Mouse (Mus musculus) ES-E14 (cell line): ENCODE measurements around the gene Ncam1. TPM values are rescaled to one million over a fixed set of nuclear protein-coding genes. Genes with fewer than 3 reads are reported as not detected.

Experiments
- DNase-seq: peaks from one replicate; pipeline ENCODE4 v3.0.0-alpha.2; 2013; ENCODE audit warnings: low read depth, low spot score
- H3K27ac ChIP-seq: 2 replicates; pipeline ENCODE4 v1.5.1; 2012; ENCODE audit warnings: low read depth, mild to moderate bottlenecking, low read length, moderate library complexity, mixed read lengths; ENCODE audit not compliant: poor library complexity, insufficient read depth, severe bottlenecking
- H3K36me3 ChIP-seq: 2 replicates; pipeline ENCODE4 v1.6.1; 2012; ENCODE audit warnings: mild to moderate bottlenecking, low read length, moderate library complexity, mixed read lengths; ENCODE audit not compliant: control insufficient read depth, poor library complexity, insufficient read depth, severe bottlenecking
- H3K4me1 ChIP-seq, 2 experiments: fragments of 150-350 bp in 1 of 2; sonication (generic) in 1 of 2; 2 replicates each; pipeline ENCODE4 v1.6.1; 2012; ENCODE audit warnings: low read length in 2 of 2, mild to moderate bottlenecking in 1 of 2, mixed read lengths in 1 of 2; ENCODE audit not compliant: control insufficient read depth in 2 of 2, insufficient read depth in 2 of 2, poor library complexity in 1 of 2
- H3K4me3 ChIP-seq, 2 experiments: fragments of 150-350 bp in 1 of 2; sonication (generic) in 1 of 2; 2 replicates each; pipeline ENCODE4 v1.5.1; 2012; ENCODE audit warnings: low read length in 2 of 2, low read depth in 1 of 2, mild to moderate bottlenecking in 1 of 2, mixed read lengths in 1 of 2; ENCODE audit not compliant: insufficient read depth in 1 of 2, poor library complexity in 1 of 2, severe bottlenecking in 1 of 2
- H3K9ac ChIP-seq: 2 replicates; pipeline ENCODE4 v1.6.1; 2012; ENCODE audit warnings: low read depth, mild to moderate bottlenecking, low read length, mixed read lengths; ENCODE audit not compliant: poor library complexity, insufficient read depth, severe bottlenecking
- H3K9me3 ChIP-seq: fragments of 150-350 bp; sonication (generic); 2 replicates; pipeline ENCODE4 v1.6.1; 2012; ENCODE audit warnings: low read depth, mild to moderate bottlenecking, low read length; ENCODE audit not compliant: control insufficient read depth, insufficient read depth
- CHD2 ChIP-seq: IDR thresholded peaks from 2 replicates; pipeline ENCODE4 v1.6.1; 2014; ENCODE audit warnings: mild to moderate bottlenecking, low read depth, low read length, inconsistent platforms
- HCFC1 ChIP-seq: IDR thresholded peaks from 2 replicates; pipeline ENCODE4 v1.6.1; 2012; ENCODE audit warnings: low read length, inconsistent platforms, borderline replicate concordance; ENCODE audit not compliant: insufficient read depth
- MAFK ChIP-seq: IDR thresholded peaks from 2 replicates; pipeline ENCODE4 v1.6.1; 2014; ENCODE audit warnings: mild to moderate bottlenecking, low read depth, low read length, inconsistent platforms; ENCODE audit not compliant: insufficient read depth
- ZC3H11A ChIP-seq: IDR thresholded peaks from 2 replicates; pipeline ENCODE4 v1.6.1; 2012; ENCODE audit warnings: low read depth, mild to moderate bottlenecking, inconsistent platforms, low read length, borderline replicate concordance
- ZNF384 ChIP-seq: IDR thresholded peaks from 2 replicates; pipeline ENCODE4 v1.6.1; 2012; ENCODE audit warnings: low read depth, low read length, inconsistent platforms
- in situ Hi-C, 2 experiments: fragments of 600-800 bp; cut with MboI; formaldehyde crosslinking; loops; one replicate each; pipeline ENCODE4 v1.15.1; 2025; ENCODE audit warnings: low sequenced_read_pairs in 2 of 2, inconsistent platforms in 1 of 2; ENCODE audit not compliant: unreplicated experiment in 2 of 2
- total RNA-seq: library from RNA; depleted of rRNA; stranded (reverse); fragments of 300-350 nt; gene quantifications from 2 replicates; pipeline ENCODE4 v1.2.3, GENCODE M21; 2012

The Ncam1 gene
- total RNA-seq, 1 experiment: 36.8 TPM

- TF ChIP-seq HCFC1 (no peak), ZC3H11A (peak; percentile 99)
- no peaks in the 10 kb centered on the region for H3K9me3 ChIP-seq
- in situ Hi-C loops: loop anchor here in 1 of 2 experiments (10.0 to 25.0 kb wide), 3 partner anchors 681 to 1031 kb away; partner anchors contain the start of gene Pts
- no peak overlapping the region for H3K9ac ChIP-seq
- no peaks in the 10 kb centered on the region for H3K36me3 ChIP-seq
- H3K4me1 ChIP-seq: peaks cover 0 to 3% of the 10 kb centered on the region in 2 experiments; a peak in 1 of 4 replicates
- peak; percentile 62 for DNase-seq
- no peak overlapping the region for H3K4me3 ChIP-seq
- no peak overlapping the region for H3K27ac ChIP-seq
These were observed 304.6 kb downstream of the Ncam1 start for GRCm38 (mm10) chr9:49493979-49494649.

DNA sequence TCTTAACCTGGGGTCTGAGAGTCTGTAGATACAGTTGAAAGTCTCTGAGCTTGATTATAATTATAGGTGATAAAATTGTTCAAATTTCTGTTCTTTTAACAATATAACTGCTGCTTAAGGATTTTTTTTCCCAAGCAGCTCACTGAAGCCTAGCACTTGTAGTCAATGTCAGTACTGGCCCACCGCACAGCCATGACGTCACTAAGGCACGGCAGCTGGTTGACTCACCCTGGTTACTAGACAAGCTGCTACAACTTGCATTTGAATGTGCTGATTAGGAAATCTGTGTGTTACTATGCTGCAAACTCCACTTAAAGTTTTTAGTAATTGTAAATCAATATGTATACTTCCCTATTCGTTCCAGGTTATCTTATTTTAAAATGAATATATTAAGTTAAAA lies 308.1 kb downstream of the Ncam1 start:
- Histone ChIP-seq H3K9ac (no peak overlapping the region), H3K27ac (no peak overlapping the region), H3K9me3 (no peaks in the 10 kb centered on the region), H3K4me1 (peaks cover 0 to 4% of the 10 kb centered on the region in 2 experiments; a peak in 1 of 4 replicates), H3K4me3 (no peak overlapping the region), H3K36me3 (no peaks in the 10 kb centered on the region)
- no peak for TF ChIP-seq HCFC1
- no peak for TF ChIP-seq ZC3H11A
- no peak for TF ChIP-seq CHD2
- no peak for TF ChIP-seq ZNF384
- TF ChIP-seq MAFK: no peak
- no peak for DNase-seq
- in situ Hi-C loops: loop anchor here in 1 of 2 experiments (10.0 to 25.0 kb wide), 3 partner anchors 684 to 1034 kb away; partner anchors contain the start of gene Pts

DNA sequence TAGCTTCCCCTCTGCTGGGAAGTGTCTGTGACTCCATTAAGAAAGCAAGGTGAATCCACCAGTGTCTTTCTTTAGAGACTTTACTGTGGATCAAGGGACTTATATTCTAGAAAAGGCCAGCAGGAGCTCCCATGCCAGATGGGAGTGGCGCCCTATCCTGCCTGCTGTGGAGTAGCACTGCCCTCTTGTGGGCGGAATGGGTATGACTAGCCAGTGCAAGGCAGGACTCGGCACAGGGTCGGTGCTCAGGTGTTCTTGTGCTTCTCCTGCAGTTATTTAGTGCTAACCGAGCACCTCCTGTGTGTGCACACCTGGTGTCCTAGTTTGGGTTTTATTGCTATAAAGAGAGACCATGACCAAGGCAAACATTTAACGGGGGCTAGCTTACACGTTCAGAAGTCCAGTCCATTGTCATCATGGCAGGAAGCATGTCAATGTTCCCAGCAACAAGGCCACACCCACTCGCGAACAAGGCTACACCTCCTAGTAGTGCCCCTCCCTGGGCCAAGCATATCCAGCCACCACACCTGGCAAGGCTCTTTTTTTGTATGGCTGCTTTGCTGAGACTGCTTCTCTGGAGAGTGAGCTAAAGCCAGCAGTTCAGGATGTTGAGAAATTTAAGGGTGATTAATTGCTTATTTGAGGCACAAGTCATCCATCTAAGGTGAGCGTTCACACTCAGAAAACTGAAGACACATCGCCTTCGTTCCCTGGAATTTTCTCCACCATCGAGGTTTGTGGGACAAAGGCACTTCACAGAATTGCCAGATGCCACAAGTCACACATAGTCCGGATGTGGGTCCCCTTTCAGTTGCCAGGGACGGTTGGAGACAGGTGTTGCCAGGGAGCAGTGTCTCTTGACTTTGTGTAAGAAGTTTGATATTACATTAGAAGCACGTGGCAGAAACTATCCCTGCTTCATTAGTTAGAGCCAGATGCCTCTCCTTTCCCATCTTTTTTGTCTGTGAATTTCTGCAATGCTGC lies 309.5 kb downstream of the Ncam1 start:
- peak; percentile 75 for DNase-seq
- TF ChIP-seq HCFC1 (no peak), ZNF384 (no peak), ZC3H11A (peak; percentile 99), MAFK (no peak), CHD2 (no peak)
- Histone ChIP-seq H3K4me1 (peaks cover 2 to 6% of the 10 kb centered on the region in 2 experiments; a peak in 2 of 4 replicates), H3K9ac (no peak overlapping the region), H3K36me3 (no peaks in the 10 kb centered on the region), H3K27ac (no peak overlapping the region), H3K4me3 (peak overlapping the region in 1 of 2 experiments; percentile 59; a peak in 2 of 4 replicates), H3K9me3 (no peaks in the 10 kb centered on the region)
- in situ Hi-C loops: loop anchor here (5.0 to 25.0 kb wide), 3 partner anchors 404 to 852 kb away; partner anchors contain the start of gene Tmprss5 (in 1 of the 2)

DNA sequence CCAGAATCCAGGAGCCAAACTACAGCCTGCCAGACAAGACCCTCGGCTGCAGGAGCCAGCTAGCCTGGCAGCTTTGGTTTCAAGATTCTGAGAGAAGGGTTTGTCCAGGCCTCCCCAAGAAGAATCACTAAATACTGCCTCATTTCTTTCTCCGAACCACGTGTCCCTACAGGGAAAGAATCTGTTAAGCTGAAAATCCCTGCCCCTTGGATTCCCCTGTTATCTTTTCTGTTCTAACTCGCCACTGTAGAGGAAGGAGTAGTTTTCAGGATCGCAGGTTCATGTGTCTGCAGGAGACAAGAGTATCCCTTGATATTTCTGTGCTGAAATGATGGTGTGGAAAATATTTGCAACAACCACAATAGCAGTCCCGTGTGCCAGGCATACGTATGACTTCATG lies 310.5 kb downstream of the Ncam1 start:
- no peak overlapping the region for H3K9ac ChIP-seq
- in situ Hi-C loops: loop anchor here (5.0 to 25.0 kb wide), 3 partner anchors 403 to 851 kb away; partner anchors contain the start of gene Tmprss5 (in 1 of the 2)
- no peak for DNase-seq
- H3K36me3 ChIP-seq: no peaks in the 10 kb centered on the region
- TF ChIP-seq CHD2 (no peak), ZNF384 (no peak), MAFK (no peak), ZC3H11A (no peak), HCFC1 (no peak)
- H3K9me3 ChIP-seq: no peaks in the 10 kb centered on the region
- H3K27ac ChIP-seq: no peak overlapping the region
- peaks cover 5 to 6% of the 10 kb centered on the region in 2 experiments; a peak in 3 of 4 replicates for H3K4me1 ChIP-seq
- no peak overlapping the region for H3K4me3 ChIP-seq
